Mouse (Mus musculus): ENCODE measurements around the gene Itpkc.

DNA sequence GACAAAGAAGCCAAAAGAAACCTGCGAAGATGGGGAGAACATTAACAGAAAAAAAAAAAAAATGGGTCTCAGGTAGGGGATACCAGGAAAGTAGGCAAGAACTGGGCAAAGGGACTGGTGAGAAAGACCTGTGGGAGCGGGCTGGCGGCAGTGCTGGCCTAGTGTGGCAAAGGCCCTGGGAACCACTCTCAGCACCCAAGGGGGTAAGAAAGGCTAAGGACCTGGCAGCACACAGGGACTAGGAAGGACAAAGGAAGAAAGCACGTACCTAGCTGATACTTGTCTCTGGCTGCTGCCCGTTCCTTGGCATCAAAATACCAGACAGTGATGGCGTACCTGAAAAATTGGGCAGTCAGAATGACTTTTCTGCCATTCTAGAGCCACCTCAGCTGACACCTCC is 69.2 kb downstream of the Itpkc start:
- no peak for TF ChIP-seq POLR2A (IDR thresholded peaks at IDR 0.05; ENCODE audit: low read depth, low read length)
- no peak for TF ChIP-seq BHLHE40 (IDR thresholded peaks at IDR 0.05; ENCODE audit: low read depth, low read length)
- no peak for TF ChIP-seq CTCF (conservative IDR thresholded peaks at IDR 0.05 in 1 of 2, IDR thresholded peaks at IDR 0.05 in 1 of 2; ENCODE audit: low read depth in 2 of 2, low read length in 2 of 2)
- no peak for TF ChIP-seq ZNF384 (IDR thresholded peaks at IDR 0.05; ENCODE audit: low read depth, low read length)
- TF ChIP-seq RCOR1 (conservative IDR thresholded peaks at IDR 0.05; ENCODE audit: low read depth, low read length), result no peak
